Mouse (Mus musculus): ENCODE results near the gene Kcnn4.
A peak's percentile ranks its signal among the peaks of the same experiment; 100 is the strongest.

The Kcnn4 gene

GRCm38 (mm10) chr7:24366716-24367632 is 3.1 kb upstream of the Kcnn4 start:
- DNase-seq (ENCODE audit: low spot score in 2 of 2): no peak

- DNase-seq (ENCODE audit: low spot score in 2 of 2): no peak
Observed at GRCm38 (mm10) chr7:24368226-24368625, 1.8 kb upstream of the Kcnn4 start.

DNA sequence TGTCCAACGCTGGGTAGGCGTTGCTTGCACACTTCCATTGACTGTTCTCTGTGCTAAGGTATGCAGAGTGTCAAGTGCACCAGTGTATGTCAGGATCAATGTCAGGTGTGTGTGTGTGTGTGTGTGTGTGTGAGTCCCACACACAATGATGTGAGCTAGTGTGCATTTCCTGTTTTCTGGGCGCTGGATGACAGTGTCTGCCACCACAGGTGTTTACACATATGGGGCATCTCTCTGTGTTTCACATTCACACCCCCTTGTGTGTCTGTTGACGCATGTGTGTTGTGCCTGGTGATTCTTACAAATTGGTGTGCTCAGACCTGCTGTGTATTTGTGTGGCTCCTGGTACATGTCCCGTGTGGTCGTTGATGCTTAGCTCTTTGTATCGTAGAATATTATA is 1.1 kb upstream of the Kcnn4 start:
- DNase-seq (ENCODE audit: low spot score in 2 of 2): no peak

DNA sequence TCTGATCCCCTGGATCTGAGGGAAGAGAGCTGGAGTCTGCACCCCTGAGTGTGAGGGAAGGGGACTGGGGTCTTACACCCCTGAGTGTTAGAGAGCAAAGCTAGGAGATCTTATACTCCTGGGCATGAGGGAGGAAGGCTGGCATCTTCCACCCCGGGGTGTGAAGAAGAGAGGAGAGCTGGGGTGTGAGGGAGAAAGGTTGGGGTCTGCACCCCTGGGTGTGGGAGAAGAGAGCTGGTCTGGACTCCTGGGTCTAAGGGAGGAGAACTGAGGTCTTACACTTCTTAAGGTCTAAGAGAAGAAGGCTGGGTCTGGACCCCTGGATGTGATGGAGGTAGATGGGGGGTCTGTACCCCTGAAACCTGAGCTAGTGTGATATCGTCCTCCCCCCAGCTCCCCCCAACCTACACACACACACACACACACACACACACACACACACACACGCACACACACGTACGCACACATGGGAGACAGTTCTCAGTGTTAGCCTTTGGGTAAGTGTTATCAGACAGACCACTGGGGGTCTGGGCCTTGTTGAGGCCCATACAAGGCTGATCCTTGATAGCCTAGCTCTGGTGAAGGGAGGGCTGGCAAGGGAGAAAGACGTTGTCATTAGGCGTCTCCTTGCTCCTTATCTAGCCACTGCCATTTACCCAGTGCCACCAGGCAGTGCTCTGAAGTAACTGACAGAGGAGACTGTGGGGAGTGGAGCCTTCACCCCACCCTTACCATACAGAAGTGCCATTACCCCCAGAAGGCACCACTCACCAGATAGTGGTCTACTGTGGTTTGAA is 1.1 kb downstream of the Kcnn4 start:
- DNase-seq (ENCODE audit: low spot score in 2 of 2): no peak

DNA sequence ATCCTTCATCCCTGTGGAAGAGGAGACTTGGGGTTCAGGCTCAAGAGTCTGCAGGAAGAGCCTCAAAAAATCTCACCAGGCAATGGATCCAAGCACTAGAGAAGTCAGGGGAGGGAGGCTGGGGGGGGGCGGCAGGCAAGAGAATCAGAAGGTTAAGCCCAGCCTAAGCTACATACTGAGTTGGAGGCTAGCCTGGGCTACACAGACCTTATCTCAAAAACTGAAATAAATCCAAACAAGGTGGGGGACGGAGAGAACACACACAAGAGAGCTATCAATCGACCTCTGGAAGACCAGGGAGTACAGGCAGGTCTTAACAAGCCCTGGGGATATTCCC is 1.7 kb downstream of the Kcnn4 start:
- no peak for DNase-seq (ENCODE audit: low spot score in 2 of 2)

GRCm38 (mm10) chr7:24372300-24372699 is 2.2 kb downstream of the Kcnn4 start:
- no peak for DNase-seq (ENCODE audit: low spot score in 2 of 2)

GRCm38 (mm10) chr7:24372786-24373185 is 2.7 kb downstream of the Kcnn4 start:
- no peak for DNase-seq (ENCODE audit: low spot score in 2 of 2)

GRCm38 (mm10) chr7:24373538-24374379 is 3.7 kb downstream of the Kcnn4 start:
- peak in 1 of 2 experiments; percentile 17 for DNase-seq (ENCODE audit: low spot score in 2 of 2)

DNA sequence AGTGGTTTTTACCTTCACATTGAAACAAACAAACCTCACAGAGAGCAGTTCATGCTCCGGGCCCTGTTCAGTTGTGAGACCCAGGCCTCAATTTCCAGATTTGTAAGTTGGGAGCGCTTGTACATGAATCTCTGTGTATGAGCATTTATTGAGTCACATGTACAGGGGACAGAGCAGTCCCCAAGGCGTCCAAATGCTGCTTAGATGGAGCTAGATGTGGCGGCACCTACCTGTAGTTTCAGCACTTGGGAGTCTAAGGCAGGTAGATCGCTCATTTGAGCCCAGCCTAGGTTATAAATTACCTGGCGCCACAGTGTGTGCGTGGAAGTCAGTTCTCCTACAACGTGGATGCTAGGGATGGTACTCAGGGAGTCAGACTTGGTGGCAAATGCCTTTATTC is 6.4 kb downstream of the Kcnn4 start:
- DNase-seq (ENCODE audit: low spot score in 2 of 2): no peak

- DNase-seq (ENCODE audit: low spot score in 2 of 2): no peak
Observed at GRCm38 (mm10) chr7:24377091-24377865, 7.2 kb downstream of the Kcnn4 start.

DNA sequence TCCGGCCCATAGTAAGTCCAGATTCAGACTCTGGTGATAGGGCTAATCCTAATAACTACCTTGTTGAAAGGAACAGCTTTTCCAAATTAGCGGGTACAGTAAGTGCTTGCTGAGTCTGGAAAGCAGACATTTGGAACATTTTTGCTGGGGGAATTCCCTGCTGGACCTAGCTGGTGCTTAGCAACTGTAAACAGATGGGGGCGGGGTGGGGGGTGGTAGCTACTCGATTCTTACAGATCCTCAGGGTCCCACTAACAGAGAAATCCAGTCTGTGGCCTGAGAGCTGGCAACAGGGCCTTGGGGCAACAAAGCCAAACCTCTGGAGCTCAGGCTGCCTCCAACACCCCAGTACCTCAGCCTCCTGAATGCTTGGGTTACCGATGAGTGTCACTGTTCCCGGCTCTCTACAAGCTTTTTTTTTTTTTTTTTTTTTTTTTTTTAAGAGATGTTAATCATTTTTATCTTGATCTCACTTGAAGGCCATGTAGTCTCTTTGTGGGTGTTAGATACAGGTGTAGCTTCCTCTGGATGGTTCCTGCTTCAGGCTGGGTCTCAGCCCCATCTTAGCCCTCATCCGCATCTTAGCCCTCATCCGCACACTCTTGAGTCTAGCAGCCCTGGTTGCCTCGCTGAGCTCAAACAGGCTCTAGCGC is 8.1 kb downstream of the Kcnn4 start:
- no peak for DNase-seq (ENCODE audit: low spot score in 2 of 2)

- no peak for DNase-seq (ENCODE audit: low spot score in 2 of 2)
Observed at GRCm38 (mm10) chr7:24379934-24380333, 9.9 kb downstream of the Kcnn4 start.

- DNase-seq (ENCODE audit: low spot score in 2 of 2): no peak
Observed at GRCm38 (mm10) chr7:24380370-24380769, 10.3 kb downstream of the Kcnn4 start.

DNA sequence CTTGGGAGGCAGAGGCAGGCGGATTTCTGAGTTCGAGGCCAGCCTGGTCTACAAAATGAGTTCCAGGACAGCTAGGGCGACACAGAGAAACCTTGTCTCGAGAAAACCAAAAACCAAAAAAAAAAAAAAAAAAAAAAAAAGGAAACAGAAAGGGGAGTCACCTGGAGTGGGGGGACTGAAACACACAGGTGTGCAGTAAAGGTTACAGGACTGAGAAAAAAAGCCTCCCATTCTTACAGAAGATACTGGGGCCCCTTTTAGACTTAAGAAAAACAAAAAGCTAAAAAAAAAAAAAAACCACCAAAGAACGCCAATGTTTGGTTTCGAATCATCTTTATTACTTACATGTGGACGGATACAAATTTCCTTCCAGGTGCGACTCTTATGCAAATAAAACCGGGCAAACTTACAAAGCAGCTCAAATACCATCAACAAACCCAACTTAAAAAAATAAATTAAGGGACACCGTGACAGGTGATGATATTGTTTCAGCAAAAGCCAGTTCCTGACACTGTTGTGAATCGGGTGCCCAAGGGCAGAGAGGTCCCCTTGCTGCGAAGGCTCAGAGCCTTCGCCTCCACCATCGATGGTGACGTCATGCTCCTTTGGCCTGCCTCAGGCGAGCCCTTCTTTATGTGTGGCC is 12.8 kb downstream of the Kcnn4 start:
- no peak for DNase-seq (ENCODE audit: low spot score in 2 of 2)

DNA sequence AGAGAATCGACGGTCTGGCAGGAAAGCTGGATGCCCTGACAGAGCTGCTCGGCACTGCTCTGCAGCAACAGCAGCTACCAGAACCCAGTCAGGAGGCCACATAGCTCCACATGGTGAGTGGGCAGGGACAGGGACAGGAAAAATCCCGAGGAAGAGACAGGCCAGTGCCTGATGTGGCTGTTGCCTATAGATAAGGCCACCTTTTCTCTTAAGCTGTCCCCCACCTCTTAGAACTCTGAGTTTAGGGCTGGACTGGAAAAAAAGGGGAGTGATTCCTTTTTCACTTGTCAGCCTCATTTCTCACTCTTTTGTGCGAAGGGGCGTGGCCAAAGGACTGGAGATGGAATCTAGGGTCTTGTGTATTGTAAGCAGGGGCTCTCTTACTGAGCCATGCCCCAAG is 14.0 kb downstream of the Kcnn4 start:
- no peak for DNase-seq (ENCODE audit: low spot score in 2 of 2)

DNA sequence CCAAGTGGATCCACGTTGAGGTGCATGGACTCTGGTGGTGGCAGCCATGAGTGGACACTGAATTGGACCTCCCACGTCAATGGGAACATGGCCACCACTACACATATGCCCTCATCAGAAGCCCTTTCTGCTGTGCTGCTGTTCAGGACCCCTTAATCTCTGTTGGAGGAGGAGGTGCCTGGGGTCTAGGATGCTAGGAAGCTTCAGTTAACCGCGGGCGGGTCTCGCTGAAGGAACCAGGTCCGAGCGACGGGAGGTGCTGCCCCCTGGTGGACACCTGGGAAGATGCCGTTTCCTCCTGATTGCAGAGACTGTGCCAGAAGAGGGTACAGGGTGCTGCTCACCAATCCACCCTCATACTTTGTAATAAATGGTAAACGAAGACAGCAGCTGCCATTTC is 14.8 kb downstream of the Kcnn4 start:
- DNase-seq (ENCODE audit: low spot score in 2 of 2): peak; percentile 68 to 80

DNA sequence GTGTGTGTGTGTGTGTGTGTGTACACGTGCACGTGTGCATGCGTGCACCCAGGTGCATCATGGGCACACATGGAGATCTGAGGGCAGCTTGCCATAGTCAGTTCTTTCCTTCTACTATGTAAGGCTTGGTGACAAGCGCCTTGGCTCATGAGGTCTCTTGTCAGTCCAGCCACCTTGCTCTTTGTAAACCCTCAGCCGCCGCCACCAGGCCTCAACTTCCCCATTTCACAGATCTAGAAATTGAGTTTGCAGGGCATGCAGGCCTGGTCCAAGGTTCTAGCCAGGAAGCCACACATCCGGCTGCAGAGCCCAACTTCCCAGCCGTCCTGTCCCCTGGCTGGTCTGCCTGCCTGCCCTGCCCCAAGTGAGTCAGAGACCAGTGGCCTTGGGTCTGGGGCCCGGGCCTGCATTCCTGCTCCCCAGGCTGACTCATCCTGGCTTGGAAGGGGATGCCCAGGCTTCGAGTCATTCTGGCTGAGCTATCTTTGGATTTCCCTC is 17.0 kb downstream of the Kcnn4 start:
- DNase-seq (ENCODE audit: low spot score in 2 of 2): no peak

GRCm38 (mm10) chr7:24389516-24390187 is 19.6 kb downstream of the Kcnn4 start:
- DNase-seq (ENCODE audit: low spot score in 2 of 2): no peak

GRCm38 (mm10) chr7:24390512-24390911 is 20.4 kb downstream of the Kcnn4 start:
- DNase-seq (ENCODE audit: low spot score in 2 of 2): no peak

DNA sequence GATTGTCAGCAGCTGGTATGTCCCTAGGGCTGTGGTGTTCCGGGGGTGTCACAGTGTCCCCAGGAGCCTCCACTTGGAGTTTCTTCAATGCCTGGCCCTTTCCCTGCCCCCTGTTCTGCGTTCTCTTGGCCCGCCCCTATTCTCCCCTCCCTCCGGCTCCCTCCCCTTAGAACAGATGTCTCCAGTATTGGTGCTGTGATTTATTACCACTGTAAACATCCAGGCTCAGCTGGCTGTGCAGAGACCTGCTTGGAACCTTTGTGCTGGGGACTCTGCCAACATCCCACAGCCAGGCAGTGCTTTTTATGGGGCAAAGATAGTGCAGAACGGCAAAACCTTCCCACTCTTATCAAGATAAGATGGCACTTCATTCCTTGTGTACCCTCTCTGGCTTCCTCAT is 21.0 kb downstream of the Kcnn4 start:
- DNase-seq (ENCODE audit: low spot score in 2 of 2): no peak
